Mouse (Mus musculus) CH12.LX (cell line): ENCODE data around the gene Rsph10b. TPM values are rescaled to one million over a fixed set of nuclear protein-coding genes. Genes with fewer than 3 reads are reported as not detected.

Source experiments
- DNase-seq: peaks from one replicate; pipeline ENCODE4 v3.0.0-alpha.2; 2013; ENCODE audit errors: extremely low read depth
- H3K27ac ChIP-seq: 2 replicates; pipeline ENCODE4 v1.5.1; 2012; ENCODE audit warnings: low read depth, mild to moderate bottlenecking, control low read depth, moderate library complexity; ENCODE audit not compliant: insufficient read depth
- H3K27me3 ChIP-seq: replicated peaks from 2 replicates; pipeline ENCODE3; 2012; ENCODE audit warnings: inconsistent platforms
- H3K36me3 ChIP-seq, 2 experiments: replicated peaks in 1 of 2; 2 replicates each; pipeline versions ENCODE3 to v1.6.1; 2012; ENCODE audit warnings: inconsistent platforms in 1 of 2, low read length in 1 of 2, mild to moderate bottlenecking in 1 of 2, mixed read lengths in 1 of 2, moderate library complexity in 1 of 2; ENCODE audit not compliant: control insufficient read depth in 1 of 2, insufficient read depth in 1 of 2
- H3K4me1 ChIP-seq, 2 experiments: 2 replicates each; pipeline ENCODE4 v1.6.1; 2012; ENCODE audit warnings: inconsistent platforms in 1 of 2, moderate library complexity in 1 of 2; ENCODE audit not compliant: insufficient read depth in 2 of 2, control insufficient read depth in 1 of 2
- H3K4me2 ChIP-seq: 2 replicates; pipeline ENCODE4 v1.6.1; 2012; ENCODE audit warnings: low read depth, mild to moderate bottlenecking, control low read depth; ENCODE audit not compliant: poor library complexity, insufficient read depth, severe bottlenecking
- H3K4me3 ChIP-seq, 3 experiments: fragments of 150-350 bp in 1 of 3; sonication (generic) in 1 of 3; replicated peaks in 1 of 3; 2 replicates each; pipeline versions ENCODE3 to v1.5.1; 2011 to 2012; ENCODE audit warnings: low read depth in 2 of 3, low read length in 2 of 3, mild to moderate bottlenecking in 2 of 3, moderate library complexity in 2 of 3, control low read depth in 1 of 3, improper control_type of control experiment in 1 of 3, inconsistent platforms in 1 of 3, mixed read lengths in 1 of 3; ENCODE audit not compliant: poor library complexity in 1 of 3
- H3K79me2 ChIP-seq: replicated peaks from 2 replicates; pipeline ENCODE4 v1.6.1; 2012; ENCODE audit warnings: mild to moderate bottlenecking, moderate library complexity; ENCODE audit not compliant: control insufficient read depth, poor library complexity, insufficient read depth, severe bottlenecking; ENCODE audit errors: extremely low read depth
- H3K9ac ChIP-seq: 2 replicates; pipeline ENCODE4 v1.6.1; 2012; ENCODE audit warnings: low read depth, mild to moderate bottlenecking, control low read depth, moderate library complexity; ENCODE audit not compliant: insufficient read depth
- H3K9me3 ChIP-seq: replicated peaks from 2 replicates; pipeline ENCODE3; 2012; ENCODE audit warnings: low read length, inconsistent platforms, mixed read lengths
- BHLHE40 ChIP-seq: IDR thresholded peaks from 2 replicates; pipeline ENCODE4 v1.6.1; 2011; ENCODE audit warnings: mild to moderate bottlenecking, low read depth, low read length, improper control_type of control experiment
- CHD2 ChIP-seq: IDR thresholded peaks from 2 replicates; pipeline ENCODE4 v1.6.1; 2011; ENCODE audit warnings: low read length, improper control_type of control experiment
- CTCF ChIP-seq, 2 experiments: IDR thresholded peaks in 1 of 2; conservative IDR thresholded peaks in 1 of 2; 2 replicates each; pipeline ENCODE4 v1.5.1; 2011 to 2012; ENCODE audit warnings: low read depth in 2 of 2, low read length in 2 of 2, improper control_type of control experiment in 1 of 2, inconsistent platforms in 1 of 2, mild to moderate bottlenecking in 1 of 2, moderate library complexity in 1 of 2
- ELF1 ChIP-seq: IDR thresholded peaks from 2 replicates; pipeline ENCODE4 v1.6.1; 2014; ENCODE audit warnings: low read depth, mild to moderate bottlenecking, inconsistent platforms, low read length, improper control_type of control experiment
- EP300 ChIP-seq: IDR thresholded peaks from 2 replicates; pipeline ENCODE4 v1.6.1; 2011; ENCODE audit warnings: low read length, improper control_type of control experiment
- ETS1 ChIP-seq: conservative IDR thresholded peaks from 2 replicates; pipeline ENCODE4 v1.6.1; 2012; ENCODE audit warnings: low read depth, mild to moderate bottlenecking, inconsistent platforms, low read length, improper control_type of control experiment, moderate library complexity
- HCFC1 ChIP-seq: IDR thresholded peaks from 2 replicates; pipeline ENCODE4 v1.6.1; 2012; ENCODE audit warnings: low read depth, mild to moderate bottlenecking, inconsistent platforms, low read length, improper control_type of control experiment
- IRF4 ChIP-seq: IDR thresholded peaks from 2 replicates; pipeline ENCODE4 v1.6.1; 2014; ENCODE audit warnings: low read depth, mild to moderate bottlenecking, inconsistent platforms, low read length, improper control_type of control experiment
- JUND ChIP-seq: conservative IDR thresholded peaks from 2 replicates; pipeline ENCODE4 v1.6.1; 2011; ENCODE audit warnings: low read depth, low read length, improper control_type of control experiment
- MAX ChIP-seq: IDR thresholded peaks from 2 replicates; pipeline ENCODE4 v1.6.1; 2011; ENCODE audit warnings: low read length, improper control_type of control experiment
- MAZ ChIP-seq: IDR thresholded peaks from 2 replicates; pipeline ENCODE4 v1.6.1; 2012; ENCODE audit warnings: low read depth, mild to moderate bottlenecking, inconsistent platforms, low read length, improper control_type of control experiment, moderate library complexity
- MYC ChIP-seq: IDR thresholded peaks from 2 replicates; pipeline ENCODE4 v1.6.1; 2011; ENCODE audit warnings: low read depth, mild to moderate bottlenecking, improper control_type of control experiment, low read length
- NRF1 ChIP-seq: IDR thresholded peaks from 2 replicates; pipeline ENCODE4 v1.6.1; 2014; ENCODE audit warnings: low read depth, mild to moderate bottlenecking, inconsistent platforms, low read length, improper control_type of control experiment, moderate library complexity
- PAX5 ChIP-seq: IDR thresholded peaks from 2 replicates; pipeline ENCODE4 v1.6.1; 2012; ENCODE audit warnings: low read length, inconsistent platforms, mixed read lengths
- POLR2A ChIP-seq: IDR thresholded peaks from 2 replicates; pipeline ENCODE4 v1.6.1; 2011; ENCODE audit warnings: low read depth, mild to moderate bottlenecking, improper control_type of control experiment, low read length
- POLR2AphosphoS2 ChIP-seq: IDR thresholded peaks from 2 replicates; pipeline ENCODE4 v1.6.1; 2011; ENCODE audit warnings: low read depth, low read length, improper control_type of control experiment
- RCOR1 ChIP-seq: conservative IDR thresholded peaks from 2 replicates; pipeline ENCODE4 v1.6.1; 2012; ENCODE audit warnings: low read depth, mild to moderate bottlenecking, inconsistent platforms, low read length, improper control_type of control experiment
- SIN3A ChIP-seq: IDR thresholded peaks from 2 replicates; pipeline ENCODE4 v1.6.1; 2012; ENCODE audit warnings: low read length, improper control_type of control experiment, inconsistent platforms
- UBTF ChIP-seq: IDR thresholded peaks from 2 replicates; pipeline ENCODE4 v1.6.1; 2012; ENCODE audit warnings: low read depth, mild to moderate bottlenecking, inconsistent platforms, low read length, improper control_type of control experiment, moderate library complexity
- USF1 ChIP-seq: IDR thresholded peaks from 2 replicates; pipeline ENCODE4 v1.6.1; 2014; ENCODE audit warnings: low read depth, mild to moderate bottlenecking, inconsistent platforms, low read length, improper control_type of control experiment
- USF2 ChIP-seq: conservative IDR thresholded peaks from 2 replicates; pipeline ENCODE4 v1.6.1; 2011; ENCODE audit warnings: low read depth, low read length, improper control_type of control experiment
- ZMIZ1 ChIP-seq: IDR thresholded peaks from 2 replicates; pipeline ENCODE4 v1.6.1; 2012; ENCODE audit warnings: low read depth, mild to moderate bottlenecking, inconsistent platforms, low read length, improper control_type of control experiment
- dilution Hi-C: fragments of 300-500 bp; cut with MboI; formaldehyde crosslinking; loops from 2 replicates; pipeline ENCODE4 v1.14.3; 2020; ENCODE audit warnings: low sequenced_read_pairs; ENCODE audit not compliant: extremely low pct_unique_long_range_greater_than_20kb, extremely low pct_ligation_motif_present
- in situ Hi-C: fragments of 300-500 bp; cut with MboI; formaldehyde crosslinking; loops from 3 replicates; pipeline ENCODE4 v1.14.3; 2019; ENCODE audit warnings: low sequenced_read_pairs, low pct_ligation_motif_present, low pct_unique_long_range_greater_than_20kb, mixed read lengths
- polyA plus RNA-seq: library from polyadenylated mRNA; unstranded; fragments of >175 nt; gene quantifications from 2 replicates; pipeline ENCODE4 v1.2.1, GENCODE M21; 2012; ENCODE audit warnings: low read depth; ENCODE audit not compliant: insufficient read length
- total RNA-seq, 2 experiments: library from RNA; depleted of rRNA; stranded (reverse); fragments of 300-350 nt in 1 of 2; fragments of >200 nt in 1 of 2; gene quantifications; 2 replicates each; pipeline ENCODE4 v1.2.3; 2012 to 2014

Gene Rsph10b
- total and polyA plus RNA-seq, 3 experiments = 0.28 to 0.31 (median 0.30) TPM

GRCm38 (mm10) chr5:143927875-143928274, 5.0 kb upstream of the Rsph10b start, which contains the start of gene Gm42421:
Gene Gm42421 (plus strand): TSS chr5:143928175.
- no peaks in the 10 kb centered on the region; the same call in 1 of the 2 replicates for H3K79me2 ChIP-seq
- TF ChIP-seq SIN3A (no peak), RCOR1 (no peak), NRF1 (no peak), MAX (no peak), CHD2 (no peak), ZMIZ1 (no peak), ELF1 (no peak), PAX5 (no peak), USF1 (no peak), CTCF (conservative IDR thresholded peaks at IDR 0.05 in 1 of 2, IDR thresholded peaks at IDR 0.05 in 1 of 2; ENCODE audit: low read depth in 2 of 2, low read length in 2 of 2) (no peak), USF2 (no peak), JUND (no peak), UBTF (no peak)
- no peak within 1 kb of the TSS for H3K4me3 ChIP-seq
- H3K27ac ChIP-seq = no peak within 1 kb of the TSS
- H3K9ac ChIP-seq = no peak within 1 kb of the TSS
- DNase-seq = no peak
- H3K9me3 ChIP-seq = no peaks in the 10 kb centered on the region
- dilution Hi-C loops = no loop called here
- in situ Hi-C loops = no loop called here
- H3K4me2 ChIP-seq = no peak within 1 kb of the TSS
- H3K4me1 ChIP-seq = no peaks in the 10 kb centered on the region
- peaks cover 79 to 93% of the 10 kb centered on the region in 2 experiments for H3K36me3 ChIP-seq
- H3K27me3 ChIP-seq = no peaks in the 10 kb centered on the region

GRCm38 (mm10) chr5:143929291-143929690, 3.5 kb upstream of the Rsph10b start:
- no peaks in the 10 kb centered on the region for H3K79me2 ChIP-seq
- H3K4me2 ChIP-seq = no peak overlapping the region
- H3K36me3 ChIP-seq = peaks cover 67 to 86% of the 10 kb centered on the region in 2 experiments
- dilution Hi-C loops = no loop called here
- TF ChIP-seq RCOR1 (no peak), POLR2A (no peak), IRF4 (no peak), SIN3A (no peak), MYC (no peak), UBTF (no peak), EP300 (no peak), PAX5 (no peak), ETS1 (no peak), MAZ (no peak), NRF1 (no peak), HCFC1 (no peak), USF1 (no peak), POLR2AphosphoS2 (no peak), BHLHE40 (no peak)
- TF ChIP-seq, all 38 proteins: peak for 0
- no peak overlapping the region for H3K9ac ChIP-seq
- no peaks in the 10 kb centered on the region for H3K4me1 ChIP-seq
- no peaks in the 10 kb centered on the region for H3K27me3 ChIP-seq
- no peak overlapping the region for H3K4me3 ChIP-seq
- no peak for DNase-seq
- H3K27ac ChIP-seq = no peak overlapping the region
- in situ Hi-C loops = no loop called here
- H3K9me3 ChIP-seq = no peaks in the 10 kb centered on the region
